23 mouse cellular contexts compared by ENCODE assay signal in the genomic region with DNA sequence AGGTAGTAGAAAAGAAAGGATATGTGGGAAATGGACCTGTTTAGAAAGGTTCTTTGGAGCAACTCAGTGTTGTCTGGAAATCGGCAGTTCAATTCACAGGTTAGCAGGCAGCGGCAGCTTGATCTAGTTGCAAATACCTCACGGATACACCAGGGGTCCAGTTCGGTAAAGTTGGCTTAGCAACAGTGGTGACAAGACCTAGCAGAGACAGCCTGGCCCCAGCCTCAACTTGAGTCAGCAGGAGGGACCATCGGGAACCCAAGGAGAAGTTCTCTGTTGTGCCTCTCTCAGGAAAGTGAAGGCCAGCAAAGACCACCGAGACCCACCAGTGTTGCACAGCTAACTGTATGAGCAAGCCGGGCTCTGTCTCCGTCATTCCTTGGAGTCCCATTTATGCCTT. TPM values are rescaled to one million over a fixed set of nuclear protein-coding genes. Genes with fewer than 3 reads are reported as not detected.
DNase-seq lines count a peak whose midpoint lies in the region; ATAC-seq lines count a peak whose summit lies in the region.
"Had no signal": no experiment of that assay in that cellular context is flagged by ENCODE, and none has a peak within 500 bp of the region (broad histone marks: within the 10 kb centered on the region; RNA-seq: fewer than 3 reads in every experiment).

No protein-coding gene starts in this region.

- H3K4me2 ChIP-seq in midbrain, embryonic 11.5 days: no peak overlapping the region
- H3K4me2 ChIP-seq in midbrain, embryonic 13.5 days (replicated peaks): no peak overlapping the region
- no peak overlapping the region for H3K4me2 ChIP-seq in limb, embryonic 12.5 days
- H3K4me2 ChIP-seq: heart, embryonic 15.5 days; neural tube, embryonic 13.5 days; stomach, embryonic 15.5 days had no signal

- no peaks in the 10 kb centered on the region; the same call in 1 of the 2 replicates for H3K9me3 ChIP-seq in midbrain, embryonic 11.5 days (ENCODE audit: control insufficient read depth, low read length)
- H3K9me3 ChIP-seq in midbrain, embryonic 13.5 days: no peaks in the 10 kb centered on the region
- no peaks in the 10 kb centered on the region for H3K9me3 ChIP-seq in limb, embryonic 12.5 days
- H3K9me3 ChIP-seq: heart, embryonic 15.5 days; neural tube, embryonic 13.5 days; stomach, embryonic 15.5 days had no signal

- no peaks in the 10 kb centered on the region for H3K27me3 ChIP-seq in midbrain, embryonic 11.5 days (ENCODE audit: control insufficient read depth, insufficient read depth, low read length)
- H3K27me3 ChIP-seq in midbrain, embryonic 13.5 days: no peaks in the 10 kb centered on the region
- no peaks in the 10 kb centered on the region for H3K27me3 ChIP-seq in limb, embryonic 12.5 days
- H3K27me3 ChIP-seq: heart, embryonic 15.5 days; neural tube, embryonic 13.5 days; stomach, embryonic 15.5 days had no signal

- no peak overlapping the region for H3K27ac ChIP-seq in midbrain, embryonic 11.5 days (ENCODE audit: low read depth, low read length)
- H3K27ac ChIP-seq in midbrain, embryonic 13.5 days: no peak overlapping the region
- peak overlapping the region; percentile 96 for H3K27ac ChIP-seq in limb, embryonic 12.5 days
- H3K27ac ChIP-seq: heart, adult 2 months; heart, embryonic 15.5 days; kidney, postnatal 0 days; stomach, embryonic 15.5 days had no signal

- WGBS in midbrain, embryonic 11.5 days: 89% methylated on average over 8 of the region's 8 CpGs
- 89% methylated on average over 8 of the region's 8 CpGs for WGBS in midbrain, embryonic 13.5 days
- WGBS in limb, embryonic 12.5 days: 88% methylated on average over 8 of the region's 8 CpGs

- H3K4me3 ChIP-seq in midbrain, embryonic 11.5 days (ENCODE audit: low read depth, low read length): no peak overlapping the region
- H3K4me3 ChIP-seq in midbrain, embryonic 13.5 days (replicated peaks): no peak overlapping the region
- H3K4me3 ChIP-seq in limb, embryonic 12.5 days (replicated peaks): no peak overlapping the region
- H3K4me3 ChIP-seq: heart, adult 2 months; heart, embryonic 15.5 days; neural tube, embryonic 13.5 days; stomach, embryonic 15.5 days had no signal

- DNase-seq in cerebellum, adult 9-11 months: peak; percentile 24
- no peak for DNase-seq in cerebellum, postnatal 14 days
- DNase-seq in midbrain, embryonic 11.5 days (ENCODE audit: low spot score, missing footprints): peak; percentile 67
- no peak for DNase-seq in spleen, adult 18-20 months
- DNase-seq: adrenal gland, adult 8-10 months; heart, adult 2 months; kidney, adult 18-20 months; liver, postnatal 0 days; lung, postnatal 10 days; thymus, adult 18-20 months; thymus, postnatal 4 days had no signal

- peaks cover 20% of the 10 kb centered on the region for H3K4me1 ChIP-seq in midbrain, embryonic 11.5 days (ENCODE audit: control insufficient read depth, insufficient read depth, low read length)
- peaks cover 21% of the 10 kb centered on the region for H3K4me1 ChIP-seq in midbrain, embryonic 13.5 days (replicated peaks)
- peaks cover 27% of the 10 kb centered on the region for H3K4me1 ChIP-seq in limb, embryonic 12.5 days (replicated peaks)

- no peaks in the 10 kb centered on the region for H3K36me3 ChIP-seq in midbrain, embryonic 11.5 days (ENCODE audit: control insufficient read depth, insufficient read depth, low read length)
- H3K36me3 ChIP-seq in midbrain, embryonic 13.5 days: no peaks in the 10 kb centered on the region
- H3K36me3 ChIP-seq in limb, embryonic 12.5 days: no peaks in the 10 kb centered on the region
- H3K36me3 ChIP-seq: heart, embryonic 15.5 days; neural tube, embryonic 13.5 days; stomach, embryonic 15.5 days had no signal

- H3K9ac ChIP-seq in midbrain, embryonic 11.5 days (ENCODE audit: low read length): no peak overlapping the region
- H3K9ac ChIP-seq in midbrain, embryonic 13.5 days (replicated peaks): no peak overlapping the region
- H3K9ac ChIP-seq in limb, embryonic 12.5 days (replicated peaks): no peak overlapping the region
- H3K9ac ChIP-seq: heart, embryonic 15.5 days; liver, postnatal 0 days; neural tube, embryonic 13.5 days; stomach, embryonic 15.5 days had no signal

- ATAC-seq in midbrain, embryonic 11.5 days (ENCODE audit: low FRiP score): no peak
- no peak for ATAC-seq in midbrain, embryonic 13.5 days
- no peak for ATAC-seq in limb, embryonic 12.5 days (ENCODE audit: insufficient number of reproducible peaks, insufficient read depth, low FRiP score, low TSS enrichment, low read depth)
- no peak for ATAC-seq in granulocyte monocyte progenitor cell, adult 5-6 weeks (replicated peaks; ENCODE audit: poor library complexity, severe bottlenecking)
- ATAC-seq: liver, postnatal 0 days had no signal

RNA-seq across cellular contexts. Expression of a gene that starts 1.6 kb away (rescaled TPM):
- 23.8 and 24.5 TPM in 2 replicates for polyA plus RNA-seq in midbrain, embryonic 11.5 days (2014; fragmentation: Nextera tagmentation; extraction: Ambion mirVana)
- 15.5 and 17.1 TPM in 2 replicates for polyA plus RNA-seq in midbrain, embryonic 13.5 days (2015; fragmentation: Nextera tagmentation; extraction: Ambion mirVana)
- 51.1 and 53.5 TPM in 2 replicates for polyA plus RNA-seq in limb, embryonic 12.5 days (2016; fragmentation: Nextera tagmentation; extraction: Ambion mirVana)
- total RNA-seq in granulocyte monocyte progenitor cell, adult 5-6 weeks (2014; fragmentation: Nextera tagmentation): 3.4 and 3.7 TPM in 2 replicates
- 3.2 and 6.1 TPM in 2 replicates for total RNA-seq in granulocyte monocyte progenitor cell, adult 5-6 weeks (2017)

RNA-seq across cellular contexts. Expression of a gene that starts 28.2 kb away (rescaled TPM):
- polyA plus RNA-seq in midbrain, embryonic 11.5 days (2014; fragmentation: Nextera tagmentation; extraction: Ambion mirVana): 1,255 and 1,269 TPM in 2 replicates
- polyA plus RNA-seq in midbrain, embryonic 13.5 days (2015; fragmentation: Nextera tagmentation; extraction: Ambion mirVana): 409 and 424 TPM in 2 replicates
- 1,412 and 1,630 TPM in 2 replicates for polyA plus RNA-seq in limb, embryonic 12.5 days (2016; fragmentation: Nextera tagmentation; extraction: Ambion mirVana)
- not detected in 2 replicates for total RNA-seq in granulocyte monocyte progenitor cell, adult 5-6 weeks (2014; fragmentation: Nextera tagmentation)
- 0.09 TPM in 1 of 2 replicates, not detected in the other for total RNA-seq in granulocyte monocyte progenitor cell, adult 5-6 weeks (2017)

RNA-seq across cellular contexts. Expression of a gene that starts 56.1 kb away (rescaled TPM):
- 0.08 TPM in 1 of 2 replicates, not detected in the other for polyA plus RNA-seq in midbrain, embryonic 11.5 days (2014; fragmentation: Nextera tagmentation; extraction: Ambion mirVana)
- polyA plus RNA-seq in midbrain, embryonic 13.5 days (2015; fragmentation: Nextera tagmentation; extraction: Ambion mirVana): 0.63 and 0.79 TPM in 2 replicates
- polyA plus RNA-seq in limb, embryonic 12.5 days (2016; fragmentation: Nextera tagmentation; extraction: Ambion mirVana): 0.40 and 0.64 TPM in 2 replicates
- total RNA-seq in granulocyte monocyte progenitor cell, adult 5-6 weeks (2014; fragmentation: Nextera tagmentation): not detected in 2 replicates
- total RNA-seq in granulocyte monocyte progenitor cell, adult 5-6 weeks (2017): not detected in 2 replicates
- total RNA-seq: adrenal gland, adult 8-10 months; gastrocnemius, adult 8-10 months; layer of hippocampus, adult 18-20 months; layer of hippocampus, postnatal 25 days; left cerebral cortex, postnatal 14 days; megakaryocyte, adult 5-6 weeks had no signal

Comparison
In these comparisons a context has a peak if more than half of its experiments do, and no peak if none do; other contexts are left out.
1. DNase-seq: peak in cerebellum, adult 9-11 months (single experiment) and midbrain, embryonic 11.5 days (single experiment); none in cerebellum, postnatal 14 days (0 of 2) and spleen, adult 18-20 months (0 of 2).